Mouse (Mus musculus) cortical plate, adult 2 months (tissue): ENCODE results near the gene Rasip1. TPM values are rescaled to one million over a fixed set of nuclear protein-coding genes. Genes with fewer than 3 reads are reported as not detected.
A peak's percentile ranks its signal among the peaks of the same experiment; 100 is the strongest.

Experiments
- H3K27ac ChIP-seq: fragments of 200-500 bp; 2 replicates; pipeline ENCODE4 v1.5.1; 2012; ENCODE audit warnings: low read length, control low read depth, inconsistent platforms; ENCODE audit not compliant: insufficient read depth
- H3K4me1 ChIP-seq: fragments of 200-500 bp; 2 replicates; pipeline ENCODE4 v1.6.1; 2011; ENCODE audit warnings: low read length; ENCODE audit not compliant: control insufficient read depth, insufficient read depth
- H3K4me3 ChIP-seq: fragments of 200-500 bp; 2 replicates; pipeline ENCODE4 v1.5.1; 2011; ENCODE audit warnings: mild to moderate bottlenecking, low read length, control low read depth; ENCODE audit not compliant: insufficient read depth
- CTCF ChIP-seq: fragments of 200-500 bp; IDR thresholded peaks from 2 replicates; pipeline ENCODE4 v1.5.1; 2011; ENCODE audit warnings: mild to moderate bottlenecking, control low read depth, low read length; ENCODE audit not compliant: insufficient read depth; ENCODE audit errors: extremely low read depth
- POLR2A ChIP-seq: fragments of 200-500 bp; IDR thresholded peaks from 2 replicates; pipeline ENCODE4 v1.6.1; 2011; ENCODE audit warnings: mild to moderate bottlenecking, low read length, control low read depth; ENCODE audit not compliant: insufficient read depth; ENCODE audit errors: extremely low read depth
- polyA plus RNA-seq: library from polyadenylated mRNA; depleted of rRNA; stranded (reverse); fragments of >200 nt; gene quantifications from 2 replicates; pipeline ENCODE4 v1.2.3, GENCODE M21; 2012

The Rasip1 gene
- polyA plus RNA-seq, 1 experiment = 6.9 TPM

DNA sequence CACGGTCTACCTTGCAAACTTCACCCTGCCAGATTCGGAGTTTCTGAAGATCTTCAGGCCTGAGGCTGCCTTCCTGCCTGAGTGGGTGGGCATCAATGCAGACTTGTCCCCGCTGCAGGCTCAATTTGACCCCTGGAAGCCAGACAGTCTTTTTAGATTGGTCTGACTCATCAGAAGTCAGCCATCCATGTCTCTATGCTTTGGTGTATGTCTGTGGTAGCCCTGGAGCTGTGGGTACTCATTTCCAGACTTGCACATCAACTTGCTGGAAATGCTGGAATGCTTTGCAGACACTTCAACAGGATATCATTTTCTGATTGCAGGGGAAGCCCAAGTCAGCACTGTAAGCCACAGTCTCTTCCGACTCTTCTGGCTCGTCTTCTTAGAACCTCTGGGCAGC is 7.7 kb upstream of the Rasip1 start:
- no peaks in the 10 kb centered on the region for H3K4me1 ChIP-seq
- H3K4me3 ChIP-seq = no peak overlapping the region
- no peak overlapping the region for H3K27ac ChIP-seq
- TF ChIP-seq CTCF (no peak), POLR2A (no peak)

DNA sequence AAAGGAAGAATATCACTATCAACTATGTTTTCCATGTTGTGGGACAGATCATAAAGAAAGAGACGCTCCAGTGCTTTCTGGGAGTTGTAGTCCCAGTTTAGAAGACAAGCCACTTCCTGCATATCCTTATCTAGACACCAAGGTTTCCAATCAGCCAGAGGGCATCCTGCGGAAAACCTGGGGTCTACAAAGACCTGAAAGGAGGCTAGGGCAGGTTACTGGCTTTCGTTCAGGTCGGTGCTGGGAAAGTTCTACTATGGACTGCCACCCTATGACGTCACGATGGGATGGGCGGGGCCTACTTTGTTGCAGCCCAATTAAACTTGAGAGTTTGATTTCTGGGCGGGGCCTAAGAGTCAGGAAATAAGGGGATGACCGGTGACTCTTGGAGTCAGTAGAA is 5.8 kb upstream of the Rasip1 start, which contains the start of gene Izumo1:
Gene Izumo1 (plus strand): TSS at position 369 of the 400 bp plus-strand sequence.
- H3K4me1 ChIP-seq = no peaks in the 10 kb centered on the region

DNA sequence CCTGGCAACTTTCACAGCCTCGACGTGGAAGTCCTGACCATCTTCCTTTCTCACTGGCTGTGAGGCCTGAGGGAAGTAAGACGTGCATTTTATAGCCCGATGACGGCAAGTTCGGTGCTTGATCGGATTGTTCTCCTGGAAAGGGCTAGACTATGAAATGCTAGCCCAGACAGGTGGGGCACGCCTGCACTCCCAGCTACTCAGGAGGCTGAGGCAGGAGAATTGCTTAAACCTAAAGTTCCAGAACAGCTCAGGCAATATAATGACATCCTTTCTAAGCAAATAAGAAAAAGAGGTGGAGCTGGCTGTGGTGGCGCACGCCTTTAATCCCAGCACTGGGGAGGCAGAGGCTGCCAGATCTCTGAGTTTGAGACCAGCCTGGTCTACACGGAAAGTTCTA is 3.8 kb upstream of the Rasip1 start:
- no peaks in the 10 kb centered on the region for H3K4me1 ChIP-seq
- no peak overlapping the region for H3K4me3 ChIP-seq
- H3K27ac ChIP-seq = no peak overlapping the region
- TF ChIP-seq POLR2A (no peak), CTCF (no peak)

More for the DNA sequence above, 5.8 kb upstream of the Rasip1 start, which contains the start of gene Izumo1:
- TF ChIP-seq CTCF (no peak), POLR2A (no peak)
- Histone ChIP-seq H3K27ac (no peak within 1 kb of the TSS), H3K4me3 (no peak within 1 kb of the TSS)

DNA sequence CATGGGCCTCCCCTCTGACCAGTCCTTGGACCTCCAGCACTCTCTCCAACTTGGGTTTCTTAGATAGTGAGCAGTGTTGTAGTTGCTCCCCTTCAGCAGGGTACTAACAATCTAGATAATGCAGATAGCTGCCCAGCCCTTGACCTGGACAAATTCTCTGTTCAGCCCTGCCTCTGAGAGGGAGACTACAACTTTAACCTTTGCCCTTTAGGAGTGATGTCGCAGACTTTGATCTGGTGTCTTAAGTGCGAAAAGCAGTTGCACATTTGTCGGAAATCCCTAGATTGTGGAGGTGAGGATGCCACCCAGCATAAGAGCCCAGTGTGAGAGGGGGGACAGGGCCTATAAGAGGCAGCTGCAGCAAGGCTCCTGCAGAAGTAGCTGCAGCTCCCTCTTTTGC is 2.6 kb upstream of the Rasip1 start:
- Histone ChIP-seq H3K4me3 (no peak overlapping the region), H3K27ac (no peak overlapping the region), H3K4me1 (no peaks in the 10 kb centered on the region)
- TF ChIP-seq CTCF = no peak
- TF ChIP-seq POLR2A = no peak

DNA sequence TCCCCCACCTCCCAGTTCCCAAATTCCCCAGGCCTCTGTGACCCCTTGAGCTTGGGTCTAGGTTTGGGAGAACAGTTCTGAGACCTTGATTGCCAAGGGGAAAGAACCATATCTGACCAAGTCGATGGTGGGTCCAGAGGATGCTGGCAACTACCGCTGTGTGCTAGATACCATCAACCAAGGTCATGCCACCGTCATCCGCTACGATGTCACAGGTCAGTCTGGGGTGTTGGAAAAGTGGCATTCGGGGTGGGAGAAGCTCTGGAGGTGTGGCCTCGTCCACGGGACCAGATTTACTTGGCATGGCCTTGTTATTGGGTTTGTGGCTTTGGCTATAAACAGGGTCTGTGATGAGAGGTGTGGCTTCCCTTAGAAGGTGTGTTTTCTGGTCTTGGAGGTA is 1.8 kb upstream of the Rasip1 start:
- Histone ChIP-seq H3K4me3 (no peak overlapping the region), H3K4me1 (no peaks in the 10 kb centered on the region), H3K27ac (no peak overlapping the region)
- TF ChIP-seq CTCF (no peak), POLR2A (no peak)

DNA sequence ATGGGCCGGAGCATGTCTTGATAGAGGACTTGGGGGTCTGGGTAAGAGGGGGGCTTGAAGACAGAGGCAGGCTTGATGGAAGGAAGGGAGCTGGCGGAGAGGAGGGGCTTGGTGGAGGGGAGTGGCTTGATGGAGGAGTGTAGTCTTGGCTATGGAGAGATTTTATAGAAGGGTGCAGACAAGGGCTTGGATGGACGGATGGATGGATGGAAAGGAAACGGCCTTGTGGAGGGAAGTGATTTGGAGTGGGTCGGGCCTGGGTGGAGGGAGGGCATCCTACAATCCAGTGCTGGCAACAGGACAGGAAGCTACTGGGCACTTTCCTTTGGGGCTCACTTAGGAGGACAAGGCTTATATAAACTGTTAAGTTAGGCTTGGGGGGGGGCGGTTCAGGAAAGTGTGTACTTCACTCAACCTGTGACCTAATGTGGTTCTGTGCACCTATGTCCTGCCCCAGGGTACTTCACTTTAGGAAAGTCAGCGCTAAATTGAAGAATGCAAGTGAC is 664 bp upstream of the Rasip1 start:
- Histone ChIP-seq H3K4me3 (no peak overlapping the region), H3K4me1 (no peaks in the 10 kb centered on the region), H3K27ac (no peak overlapping the region)
- TF ChIP-seq CTCF (no peak), POLR2A (no peak)

DNA sequence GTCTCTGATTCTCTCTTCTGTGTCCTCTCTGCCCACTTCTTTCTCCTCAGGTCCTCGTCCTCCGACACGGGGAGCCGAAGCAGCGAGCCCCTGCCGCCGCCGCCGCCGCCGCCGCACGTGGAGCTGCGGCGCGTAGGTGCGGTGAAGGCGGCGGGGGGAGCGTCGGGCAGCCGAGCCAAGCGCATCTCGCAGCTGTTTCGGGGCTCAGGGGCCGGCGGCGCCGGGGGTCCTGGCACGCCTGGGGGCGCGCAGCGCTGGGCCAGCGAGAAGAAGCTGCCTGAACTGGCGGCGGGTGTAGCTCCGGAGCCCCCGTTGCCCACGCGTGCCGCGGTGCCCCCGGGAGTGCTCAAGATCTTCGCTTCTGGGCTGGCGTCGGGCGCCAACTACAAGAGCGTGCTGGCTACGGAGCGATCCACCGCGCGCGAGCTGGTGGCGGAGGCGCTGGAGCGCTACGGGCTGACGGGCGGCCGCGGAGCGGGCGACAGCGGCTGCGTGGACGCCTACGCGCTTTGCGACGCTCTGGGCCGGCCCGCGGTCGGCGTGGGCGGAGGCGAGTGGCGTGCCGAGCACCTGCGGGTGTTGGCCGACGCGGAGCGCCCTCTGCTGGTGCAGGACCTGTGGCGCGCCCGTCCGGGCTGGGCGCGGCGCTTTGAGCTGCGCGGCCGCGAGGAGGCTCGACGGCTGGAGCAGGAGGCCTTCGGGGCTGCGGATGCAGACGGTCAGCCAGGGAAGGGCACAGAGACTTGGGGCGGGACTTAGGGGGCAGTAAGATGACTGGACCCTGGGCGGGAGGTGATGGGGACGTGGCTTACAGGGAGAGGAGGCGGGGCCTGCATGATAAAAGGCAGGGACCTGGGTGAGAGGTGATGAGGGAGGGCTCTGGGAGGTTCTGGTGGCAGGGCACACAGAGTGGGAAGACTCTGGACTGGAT is 1.3 kb downstream of the Rasip1 start:
- H3K27ac ChIP-seq = peak overlapping the region; percentile 42
- no peaks in the 10 kb centered on the region for H3K4me1 ChIP-seq
- H3K4me3 ChIP-seq = peak overlapping the region; percentile 34
- TF ChIP-seq CTCF (peak; percentile 42), POLR2A (no peak; the same call in 1 of the 2 replicates)

DNA sequence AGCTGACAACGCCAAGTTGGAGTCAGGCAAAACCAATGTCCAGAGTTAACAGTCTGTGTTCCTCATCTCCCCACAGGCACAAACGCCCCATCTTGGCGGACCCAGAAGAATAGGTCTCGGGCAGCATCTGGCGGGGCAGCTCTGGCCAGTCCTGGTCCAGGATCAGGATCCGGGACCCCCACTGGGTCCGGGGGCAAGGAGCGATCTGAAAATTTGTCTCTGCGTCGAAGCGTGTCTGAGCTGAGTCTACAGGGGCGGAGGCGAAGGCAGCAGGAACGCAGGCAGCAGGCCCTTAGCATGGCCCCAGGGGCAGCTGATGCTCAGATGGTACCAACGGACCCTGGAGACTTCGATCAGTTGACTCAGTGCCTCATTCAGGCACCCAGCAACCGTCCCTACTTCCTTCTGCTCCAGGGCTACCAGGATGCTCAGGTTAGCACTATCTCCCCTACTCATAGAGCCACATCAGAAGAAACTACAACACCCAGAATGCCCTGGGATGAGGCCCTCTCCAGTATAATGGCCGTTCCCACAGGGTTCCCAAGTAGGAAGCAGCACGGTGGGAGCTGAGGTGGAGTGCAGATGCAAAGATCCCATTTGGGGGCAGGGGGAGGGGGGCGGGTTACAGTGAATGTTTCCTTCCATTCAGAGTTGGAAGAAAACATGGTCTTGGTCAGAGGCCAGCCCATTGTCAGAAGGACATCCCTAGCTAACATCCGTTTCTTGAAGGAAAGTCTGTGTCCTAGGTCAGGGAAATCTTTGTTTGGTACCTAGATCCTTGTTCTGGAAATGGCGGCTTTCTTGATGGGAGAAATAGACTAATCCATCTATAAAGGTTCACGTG is 3.0 kb downstream of the Rasip1 start:
- H3K27ac ChIP-seq = no peak overlapping the region
- H3K4me1 ChIP-seq = no peaks in the 10 kb centered on the region
- TF ChIP-seq POLR2A (no peak), CTCF (no peak)
- no peak overlapping the region; the same call in 1 of the 2 replicates for H3K4me3 ChIP-seq

DNA sequence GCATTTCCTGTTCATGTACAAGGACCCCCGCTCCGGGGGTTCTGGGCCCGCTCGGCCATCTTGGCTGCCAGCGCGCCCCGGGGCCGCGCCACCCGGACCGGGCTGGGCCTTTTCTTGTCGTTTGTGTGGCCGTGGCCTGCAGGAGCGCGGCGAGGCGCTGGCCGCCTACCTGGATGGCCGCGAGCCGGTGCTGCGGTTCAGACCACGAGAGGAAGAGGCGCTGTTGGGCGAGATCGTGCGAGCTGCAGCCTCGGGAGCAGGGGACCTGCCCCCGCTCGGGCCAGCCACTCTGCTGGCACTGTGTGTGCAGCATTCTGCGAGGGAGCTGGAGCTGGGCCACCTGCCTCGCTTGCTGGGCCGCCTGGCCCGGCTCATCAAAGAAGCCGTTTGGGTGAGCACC is 5.2 kb downstream of the Rasip1 start:
- H3K4me3 ChIP-seq = no peak overlapping the region
- no peaks in the 10 kb centered on the region for H3K4me1 ChIP-seq
- TF ChIP-seq POLR2A (no peak), CTCF (no peak)
- H3K27ac ChIP-seq = no peak overlapping the region
